Mouse (Mus musculus) spleen, adult 10 weeks (tissue): ENCODE results near the gene Fmo6. TPM values are rescaled to one million over a fixed set of nuclear protein-coding genes. Genes with fewer than 3 reads are reported as not detected.

ENCODE experiments used
- polyA plus RNA-seq: library from polyadenylated mRNA; stranded (reverse); fragments of 350-450 nt; fragmentation: Illumina TruSeq; extraction: RNeasy Lipid Tissue Mini Kit (QIAGEN cat#74804); gene quantifications from one replicate; pipeline ENCODE4 v1.2.3, GENCODE M21; 2015; ENCODE audit warnings: low replicate concordance; ENCODE audit not compliant: insufficient read depth

Gene Fmo6
- not detected for polyA plus RNA-seq

GRCm38 (mm10) chr1:162937415-162937814 is at the start of gene Fmo6:
Gene Fmo6 (minus strand): TSS chr1:162937515.

GRCm38 (mm10) chr1:162984428-162984827 is 47.1 kb upstream of the Fmo6 start, which contains the start of gene Fmo3:
Gene Fmo3 (minus strand): TSS chr1:162984528.

GRCm38 (mm10) chr1:162897838-162898811 is 39.2 kb downstream of the Fmo6 start, which contains the start of gene Fmo2:
Gene Fmo2 (minus strand): TSS chr1:162898726.

Other genes with a start within 250 kb of the Fmo6 start
- gene Prrc2c, start 197.0 kb downstream of the Fmo6 start, polyA plus RNA-seq = 159 TPM
- gene Fmo4, start 123.5 kb downstream of the Fmo6 start, polyA plus RNA-seq = not detected
- gene Fmo1, start 70.9 kb downstream of the Fmo6 start, polyA plus RNA-seq = 8.9 TPM
- gene Fmo2, start 38.8 kb downstream of the Fmo6 start, polyA plus RNA-seq = 5.4 TPM
- gene Fmo3, start 47.0 kb upstream of the Fmo6 start, polyA plus RNA-seq = 0.33 TPM
- not detected for gene Mroh9, start 148.2 kb upstream of the Fmo6 start, polyA plus RNA-seq